Mouse (Mus musculus) right cerebral cortex, postnatal 10 days (tissue): ENCODE results near the gene Ndufs5.

Source experiments
- DNase-seq, 2 experiments: peaks; one replicate each; pipeline ENCODE4 v3.0.0; 2021; ENCODE audit warnings: low spot score in 2 of 2

Gene Ndufs5

DNA sequence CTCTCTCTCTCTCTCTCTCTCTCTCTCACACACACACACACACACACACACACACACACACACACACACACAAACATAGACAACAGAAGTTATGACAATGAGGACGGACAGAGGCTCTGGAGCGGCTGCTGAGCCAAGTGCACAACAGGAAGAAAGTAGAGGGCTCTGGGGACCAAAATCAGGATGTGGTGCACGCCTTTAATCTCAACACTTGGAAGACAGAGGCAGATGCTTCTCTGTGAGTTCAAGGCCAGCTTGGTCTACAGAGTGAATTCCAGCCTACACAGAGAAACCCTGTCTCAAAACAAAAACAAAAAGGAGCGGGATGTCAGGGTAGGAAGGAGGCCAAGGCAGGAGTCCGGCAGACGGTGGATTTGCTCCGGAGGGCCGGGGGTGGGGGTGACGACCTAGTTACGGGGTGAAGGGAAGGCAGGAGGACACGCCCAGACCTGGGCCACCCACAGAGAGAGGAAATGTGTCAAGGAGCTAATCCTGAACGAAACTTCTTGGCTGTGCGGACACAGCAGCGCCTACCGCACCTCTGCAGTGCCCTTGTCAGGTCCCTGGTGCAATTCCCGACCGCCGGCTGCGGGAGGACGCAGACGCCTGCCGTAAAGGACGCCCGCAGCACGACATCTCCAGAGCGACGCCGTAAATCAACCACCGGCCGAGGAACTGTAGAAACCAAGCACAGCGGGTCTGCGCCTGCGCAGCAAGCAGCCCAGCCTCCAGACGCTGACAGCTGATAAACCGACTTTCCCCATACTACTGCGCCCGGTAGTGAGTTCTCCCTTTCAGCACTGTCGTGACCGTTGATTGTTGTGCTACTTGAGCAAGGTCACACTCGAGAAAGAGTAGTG lies at the start of gene Ndufs5:
Gene Ndufs5, minus strand, starts transcription at position 629 of the 860 bp plus-strand sequence.
- peak; percentile 97 to 99 for DNase-seq

DNA sequence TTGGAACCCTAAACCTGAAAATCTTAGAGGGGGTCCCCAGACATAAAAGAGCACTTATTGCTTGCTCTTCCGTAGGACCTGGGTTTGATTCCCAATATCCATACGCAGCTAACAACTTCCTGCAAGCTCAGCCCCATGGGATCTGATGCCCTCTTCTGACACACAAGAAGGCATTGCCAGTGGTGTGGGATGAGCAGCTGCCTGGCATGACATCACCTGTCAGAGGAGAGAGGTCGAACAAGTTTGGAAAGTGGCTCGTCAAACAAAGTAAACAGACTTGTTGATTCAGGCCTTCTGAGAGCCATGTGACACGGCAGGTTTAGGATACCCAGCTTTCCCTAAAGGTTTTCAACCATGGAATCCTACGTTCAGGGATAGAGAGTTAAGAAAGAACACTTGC lies 47.1 kb upstream of the Ndufs5 start:
- DNase-seq, result no peak

DNA sequence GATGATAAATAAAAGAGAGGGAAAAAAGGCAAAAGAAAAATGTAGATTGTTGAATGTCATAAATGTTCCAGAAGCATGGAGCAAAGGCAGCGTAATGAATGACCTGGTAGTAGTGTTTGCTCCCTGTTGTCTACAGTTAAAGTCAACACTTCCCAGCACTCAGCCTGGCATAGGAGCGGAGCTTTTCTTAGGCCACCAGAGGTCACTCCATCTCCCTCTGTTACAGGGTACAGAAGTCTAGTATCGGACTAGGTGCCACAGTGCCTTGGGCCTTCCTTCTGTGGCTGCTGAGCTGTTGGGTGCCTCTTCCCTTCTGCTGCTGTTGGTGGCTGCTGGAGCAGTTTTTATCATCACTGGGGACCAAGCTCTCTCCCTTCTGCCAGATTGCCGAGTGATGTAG lies 40.3 kb upstream of the Ndufs5 start:
- DNase-seq, result no peak

DNA sequence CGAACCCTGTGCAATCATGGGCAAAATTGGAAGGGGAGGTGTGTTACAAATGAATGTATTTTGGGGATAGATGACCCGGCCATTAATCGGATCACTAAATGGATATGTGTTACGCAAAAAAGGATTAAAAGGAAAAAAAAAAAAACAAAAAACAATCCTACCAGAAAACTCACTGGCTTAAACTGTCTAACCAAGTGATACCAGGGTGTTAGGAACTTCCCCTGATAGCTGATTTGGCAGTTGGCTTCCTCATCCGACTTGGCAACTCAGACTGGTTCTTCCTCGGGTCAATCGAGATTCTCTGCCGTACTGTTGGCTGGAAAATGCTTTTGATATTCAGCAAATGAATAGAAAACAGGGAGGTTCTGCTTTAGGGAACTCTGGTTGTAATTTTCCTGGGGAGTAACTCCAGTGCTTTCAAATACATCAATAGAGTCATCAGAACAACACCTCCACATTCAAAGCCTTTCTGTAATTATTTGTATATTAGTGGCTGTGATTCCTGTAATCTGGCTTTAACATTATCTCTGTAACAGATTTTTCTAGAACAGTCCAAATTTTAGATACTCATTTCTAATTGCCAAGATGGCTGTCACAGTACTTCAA lies 32.8 kb upstream of the Ndufs5 start:
- peak in 1 of 2 experiments; percentile 63 for DNase-seq

DNA sequence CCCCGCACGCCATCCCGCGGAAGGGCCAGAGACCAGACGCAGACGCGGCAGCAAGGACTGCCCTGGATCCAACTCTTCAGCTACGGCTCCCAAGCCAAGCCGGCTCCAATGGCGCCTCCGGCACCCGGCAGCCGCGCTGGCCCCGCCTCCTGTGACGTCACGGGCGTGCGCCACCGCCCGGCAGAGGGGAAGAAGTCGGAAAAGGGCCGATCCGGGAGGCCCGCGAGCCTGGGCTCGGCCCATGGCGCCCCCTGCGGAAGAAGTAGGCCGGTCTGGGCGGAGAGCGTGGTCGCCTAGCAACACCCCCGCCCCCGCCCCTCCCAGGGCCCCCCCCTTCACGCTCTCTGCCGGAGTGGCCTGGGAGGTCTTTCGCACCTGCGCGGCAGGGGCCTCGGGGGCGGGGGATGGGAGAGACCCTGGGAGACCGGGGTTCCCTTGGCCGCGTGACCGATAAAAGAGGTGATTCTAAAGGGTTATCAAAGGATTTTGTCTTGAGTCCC lies 32.2 kb upstream of the Ndufs5 start, which contains the start of gene Akirin1:
Gene Akirin1, minus strand, starts transcription at position 194 of the 500 bp plus-strand sequence.
- peak; percentile 98 to 99 for DNase-seq

DNA sequence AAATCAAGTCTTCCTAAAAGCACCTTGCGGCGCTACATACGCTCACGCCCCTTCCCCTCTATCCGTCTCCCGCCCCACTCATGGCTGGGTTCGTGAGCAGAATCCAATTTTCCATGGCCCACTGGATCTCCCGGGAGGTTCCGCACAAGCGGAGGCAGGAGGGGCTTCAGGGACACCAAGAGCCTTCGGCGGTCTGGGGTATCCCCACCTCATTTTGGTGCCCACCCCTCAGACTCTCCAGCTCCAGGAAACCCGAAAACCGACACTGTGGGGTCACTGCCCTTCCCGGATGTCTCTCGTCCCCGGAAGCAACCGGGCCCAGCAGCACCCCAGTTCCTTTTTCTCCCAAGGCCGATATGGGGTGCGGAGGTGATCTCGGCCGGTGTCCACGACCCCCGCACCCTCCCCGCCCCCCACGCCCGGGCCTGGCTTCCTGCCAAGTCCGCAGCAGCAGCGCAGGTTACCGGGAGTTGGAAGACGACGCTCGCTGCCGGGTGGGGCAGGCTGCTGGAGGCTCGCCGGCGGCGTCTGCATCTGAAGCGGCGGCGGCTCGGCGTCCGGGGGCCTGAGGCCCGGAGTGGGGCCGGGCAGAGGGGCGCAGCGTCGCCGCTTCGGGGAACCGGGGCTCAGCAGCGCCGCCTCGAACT lies 31.6 kb upstream of the Ndufs5 start:
- DNase-seq, result peak; percentile 44 to 52

DNA sequence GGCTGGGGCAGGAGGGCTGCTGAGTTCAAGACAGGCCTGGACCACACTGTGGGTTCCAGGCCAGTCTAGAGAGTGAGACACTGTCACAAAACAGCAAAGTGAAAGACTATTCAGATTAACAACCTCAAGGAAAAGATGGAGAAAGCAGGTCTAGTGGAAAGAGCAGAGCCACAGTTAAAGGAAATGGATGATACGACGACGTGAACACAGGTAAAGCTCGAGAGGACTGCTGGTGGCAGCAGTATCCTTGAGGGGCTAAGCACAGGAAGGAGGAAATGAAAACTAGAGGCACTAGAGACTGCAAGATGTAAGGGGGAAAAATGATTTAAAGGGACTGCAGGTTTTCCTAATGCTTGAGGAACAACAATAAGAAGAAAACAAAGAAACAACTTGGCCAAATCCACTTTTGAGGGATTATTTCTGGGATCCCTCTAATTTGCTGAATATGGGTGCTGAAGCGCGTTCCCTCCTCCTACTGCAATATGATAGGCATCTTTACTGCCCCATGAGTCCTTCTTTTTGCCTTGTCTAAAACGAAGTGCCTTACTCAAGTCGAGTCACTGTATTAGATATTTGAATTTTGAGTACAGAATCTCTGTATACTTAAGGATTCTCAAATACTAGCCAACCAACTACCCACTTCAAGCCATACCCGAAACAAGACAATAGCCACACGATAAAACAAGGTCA lies 30.9 kb upstream of the Ndufs5 start:
- DNase-seq, result no peak

DNA sequence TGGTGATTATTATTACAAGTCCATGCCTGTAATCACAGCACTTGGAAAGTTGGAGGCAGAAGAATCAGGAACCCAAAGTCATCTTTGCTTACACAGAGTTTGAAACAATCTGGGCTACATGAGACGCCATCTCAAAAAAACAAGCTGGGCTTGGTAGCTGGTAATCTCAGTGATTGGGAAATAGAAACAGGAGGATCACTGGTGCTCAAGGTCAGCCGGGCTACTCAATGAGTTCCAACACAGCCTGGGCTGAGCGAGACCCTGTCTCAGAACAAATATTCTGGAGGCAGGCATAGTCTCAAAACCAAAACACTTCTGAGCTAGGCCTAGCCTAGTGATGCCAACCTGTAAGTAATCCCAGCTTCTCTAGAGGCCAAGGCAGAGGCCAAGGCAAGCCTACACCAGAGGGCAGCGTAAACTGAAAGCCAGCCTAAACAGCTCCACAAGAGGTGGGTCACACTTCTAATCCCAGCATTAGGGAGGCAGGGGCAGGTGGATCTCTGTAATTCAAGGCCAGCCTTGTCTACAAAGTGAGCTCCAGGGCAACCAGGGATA lies 27.3 kb upstream of the Ndufs5 start:
- no peak for DNase-seq

DNA sequence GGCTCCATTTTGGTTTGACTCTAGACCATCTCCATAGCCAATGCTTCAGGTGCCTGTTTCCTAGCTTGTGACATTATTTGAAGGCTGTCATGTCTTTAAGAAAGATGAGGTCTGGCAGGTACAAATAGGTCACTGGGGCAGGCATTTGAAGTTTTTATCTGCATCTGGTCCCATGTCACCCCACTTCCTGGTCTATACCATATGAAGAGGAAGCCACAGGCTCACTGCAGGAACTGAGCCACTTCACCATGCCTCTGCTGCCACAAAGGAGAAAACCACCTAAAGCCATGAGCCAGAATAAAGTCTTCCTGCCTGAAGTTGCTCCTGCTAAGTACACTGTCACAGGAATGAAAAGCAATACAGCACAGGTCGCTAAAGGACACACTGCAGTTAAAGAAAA lies 24.9 kb upstream of the Ndufs5 start:
- DNase-seq, result no peak

DNA sequence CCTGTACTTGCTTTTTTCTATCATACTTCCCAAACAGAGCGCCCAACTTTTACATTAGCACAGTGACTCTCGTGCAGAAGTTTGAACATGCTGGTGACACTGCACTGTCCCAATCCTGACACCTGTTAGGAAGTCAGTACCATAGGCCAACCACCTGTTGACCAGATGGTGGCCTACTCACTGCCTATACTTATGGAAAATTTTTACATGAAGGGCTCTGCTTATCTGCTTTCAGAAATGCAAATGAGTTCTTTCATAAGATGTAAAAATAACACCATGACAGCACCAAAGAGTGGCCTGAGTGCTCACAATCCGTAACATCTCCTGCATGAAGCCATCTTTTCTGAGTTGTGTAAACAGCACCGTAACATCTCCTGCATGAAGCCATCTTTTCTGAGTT lies 20.7 kb upstream of the Ndufs5 start:
- DNase-seq, result no peak

DNA sequence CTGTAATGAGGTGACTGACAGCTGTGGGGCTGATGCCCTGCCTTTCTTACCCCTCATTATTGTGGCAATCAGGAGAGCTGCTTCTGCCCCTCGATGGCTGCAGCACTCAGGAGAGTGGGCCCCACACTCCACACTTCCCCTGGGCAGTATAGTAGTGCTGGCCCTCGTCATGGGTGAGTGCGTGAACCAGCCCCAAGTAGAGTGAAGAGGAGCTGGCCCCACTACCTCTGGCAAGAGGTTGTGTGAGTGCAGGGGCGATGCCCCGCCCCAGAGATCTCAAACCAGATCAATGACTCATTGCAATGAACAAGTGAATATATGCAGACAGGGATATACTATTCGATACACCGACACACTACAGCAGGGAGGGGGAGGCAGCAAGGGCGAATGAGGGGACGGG lies 15.5 kb upstream of the Ndufs5 start:
- DNase-seq, result no peak

DNA sequence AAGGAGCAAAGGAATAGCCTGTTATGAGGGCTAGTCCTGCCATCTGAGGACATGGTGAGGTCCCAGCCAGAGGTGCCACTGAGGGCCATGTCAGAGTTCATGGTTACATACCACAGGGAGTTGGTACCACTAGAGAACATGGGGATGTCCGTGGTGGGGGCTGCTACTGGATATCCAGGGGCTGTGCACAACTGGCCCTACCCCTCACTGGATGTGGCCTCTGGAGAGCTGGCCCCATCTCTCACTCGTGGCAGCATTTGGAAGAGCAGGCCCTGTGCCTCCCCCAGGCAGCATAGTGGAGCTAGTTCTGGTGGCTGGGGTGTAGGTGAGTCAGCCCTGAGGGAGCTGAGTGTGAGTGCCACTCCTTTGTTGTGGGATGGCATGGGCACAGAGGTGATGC lies 14.9 kb upstream of the Ndufs5 start:
- no peak for DNase-seq

DNA sequence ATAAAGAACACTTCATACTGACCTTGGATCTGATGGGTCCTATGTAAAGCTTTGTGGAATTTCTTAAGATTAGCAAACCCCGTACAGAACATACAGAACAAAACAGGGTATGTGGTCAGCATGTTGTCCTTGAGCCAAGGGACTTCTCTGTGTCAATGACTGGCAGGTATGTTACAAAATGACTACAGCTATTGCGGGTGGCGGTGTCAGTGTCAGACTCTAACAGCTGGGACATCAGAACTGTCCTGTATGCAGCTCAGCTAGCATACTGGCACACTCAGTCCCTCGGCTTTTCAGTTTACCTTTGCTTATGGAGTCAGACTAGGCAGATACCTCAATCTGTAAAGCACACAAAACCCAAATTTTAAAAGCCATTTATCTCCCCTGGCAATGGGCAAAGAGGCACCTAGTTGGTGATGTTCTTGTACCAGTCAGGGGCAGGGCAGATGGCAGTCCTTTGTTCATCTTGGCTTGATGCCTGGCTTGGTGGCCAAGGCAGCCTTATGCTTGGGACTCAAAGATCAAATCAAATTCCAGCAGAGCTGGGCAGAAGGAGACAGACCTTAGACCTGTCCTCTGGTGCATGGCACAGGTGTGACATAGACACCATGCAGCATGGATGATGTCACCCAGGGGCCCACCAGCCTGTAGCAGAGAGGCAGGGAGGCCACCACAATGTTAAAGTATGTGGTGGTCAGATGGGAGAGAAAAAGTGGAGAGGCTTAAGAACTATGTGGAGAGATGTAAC lies 14.3 kb upstream of the Ndufs5 start:
- DNase-seq, result no peak

DNA sequence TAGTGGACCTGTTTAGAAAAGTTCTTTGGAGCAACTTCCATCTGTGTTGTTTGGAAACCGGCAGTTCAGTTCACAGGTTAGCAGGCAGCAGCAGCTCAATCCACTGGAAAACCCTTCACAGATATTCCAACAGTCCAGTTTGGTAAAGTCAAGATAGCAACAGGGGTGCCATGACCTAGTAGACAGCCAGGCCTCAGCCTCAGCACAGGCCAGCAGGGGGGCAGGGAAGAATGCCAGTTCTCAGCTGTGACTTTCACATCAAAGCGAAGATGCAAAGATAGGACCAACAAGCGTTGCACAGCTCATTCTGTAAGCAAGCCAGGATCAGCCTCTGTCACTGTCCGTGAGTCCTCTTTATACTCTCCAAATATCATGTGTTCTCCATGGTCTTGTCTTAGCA lies 3.8 kb upstream of the Ndufs5 start:
- no peak for DNase-seq

DNA sequence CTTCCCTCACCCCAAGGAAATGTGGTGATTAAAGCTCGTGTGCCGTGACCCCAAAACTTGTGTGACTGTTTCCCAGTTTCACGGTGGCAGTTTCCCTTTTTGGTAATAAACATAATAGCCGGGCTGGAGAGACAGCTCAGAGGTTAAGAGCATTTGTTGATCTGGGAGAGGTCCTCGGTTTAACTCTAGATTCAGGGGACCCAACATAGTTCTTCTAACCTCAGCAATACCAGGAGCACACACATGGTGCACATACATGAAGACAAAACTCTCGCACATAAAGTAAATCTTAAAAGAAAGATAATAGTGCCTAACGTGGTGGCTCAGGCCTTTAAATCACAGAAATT lies 405 bp upstream of the Ndufs5 start:
- DNase-seq, result no peak

DNA sequence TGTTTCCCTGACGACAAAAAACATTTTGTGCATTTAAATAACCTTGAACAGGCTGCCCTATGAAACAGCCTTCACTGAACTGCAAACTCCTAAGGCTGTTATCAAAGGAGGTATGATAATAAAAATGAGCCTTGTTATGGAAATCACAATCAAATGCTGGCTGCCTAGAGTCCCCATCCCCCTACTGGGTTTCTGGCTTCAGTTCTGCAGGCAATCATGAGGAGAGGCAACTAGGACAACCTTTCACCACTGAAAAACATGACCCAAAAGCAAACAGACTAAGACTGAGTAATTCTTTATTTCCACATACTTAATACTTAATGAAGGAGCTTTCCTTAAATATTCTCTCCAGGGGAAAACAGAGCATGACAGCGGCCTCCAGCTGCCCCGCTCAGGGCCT lies 5.6 kb downstream of the Ndufs5 start:
- no peak for DNase-seq

DNA sequence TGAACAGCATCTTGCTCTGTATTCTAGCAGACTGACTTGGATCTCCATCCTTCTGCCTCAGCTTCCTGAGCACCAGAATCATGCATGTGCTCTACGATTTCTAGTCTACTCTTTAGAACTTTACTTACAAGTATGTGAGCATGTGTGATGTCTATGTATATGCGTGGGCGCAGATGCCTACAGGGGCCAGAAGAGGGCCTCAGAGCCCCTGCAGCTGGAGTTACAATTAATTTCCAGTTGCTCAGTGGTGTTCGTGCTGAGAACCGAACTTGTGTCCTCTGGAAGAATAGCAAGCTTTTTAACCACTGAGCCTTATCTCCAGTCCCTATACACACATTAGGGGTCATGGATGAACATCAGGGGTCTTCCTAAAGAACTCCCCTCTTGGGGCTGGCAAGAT lies 10.7 kb downstream of the Ndufs5 start:
- DNase-seq, result no peak

DNA sequence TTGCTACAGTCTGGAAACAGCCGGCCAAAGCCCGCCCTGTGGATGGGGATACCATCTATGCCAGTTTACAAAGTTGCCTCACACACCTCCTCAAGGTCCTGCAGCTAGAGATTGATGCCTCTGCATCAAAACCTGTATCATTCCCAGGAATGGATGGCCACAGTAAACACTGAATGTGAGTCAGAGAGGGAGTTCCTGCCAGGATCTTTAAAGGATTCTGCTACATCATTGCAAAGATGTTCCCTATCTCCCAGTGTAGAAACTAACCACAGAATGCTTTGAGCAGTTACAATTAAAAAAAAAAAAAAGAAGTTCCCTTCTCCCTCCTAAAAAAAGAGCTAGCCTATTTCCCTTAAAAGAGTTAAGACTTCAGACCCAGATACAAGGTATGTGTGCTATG lies 12.7 kb downstream of the Ndufs5 start:
- DNase-seq, result no peak

DNA sequence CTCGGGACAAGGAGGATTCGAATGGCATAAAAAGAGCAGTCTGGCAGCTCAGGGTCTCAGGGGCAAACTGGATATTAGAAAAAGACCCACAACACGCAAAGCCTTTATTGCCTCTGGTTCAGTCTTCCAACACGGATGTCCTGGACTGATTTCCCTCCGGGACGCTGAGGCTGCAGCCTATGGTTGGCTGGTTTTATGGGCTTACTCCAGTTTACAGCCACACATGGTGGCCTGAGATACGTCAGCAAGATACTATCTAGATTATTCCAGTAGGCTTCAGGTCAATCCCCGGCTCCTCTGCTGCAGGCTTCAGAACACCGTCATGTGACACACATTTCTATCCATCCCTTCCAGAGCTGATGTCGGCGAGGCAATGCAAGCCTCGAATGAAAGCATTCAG lies 24.6 kb downstream of the Ndufs5 start:
- no peak for DNase-seq

DNA sequence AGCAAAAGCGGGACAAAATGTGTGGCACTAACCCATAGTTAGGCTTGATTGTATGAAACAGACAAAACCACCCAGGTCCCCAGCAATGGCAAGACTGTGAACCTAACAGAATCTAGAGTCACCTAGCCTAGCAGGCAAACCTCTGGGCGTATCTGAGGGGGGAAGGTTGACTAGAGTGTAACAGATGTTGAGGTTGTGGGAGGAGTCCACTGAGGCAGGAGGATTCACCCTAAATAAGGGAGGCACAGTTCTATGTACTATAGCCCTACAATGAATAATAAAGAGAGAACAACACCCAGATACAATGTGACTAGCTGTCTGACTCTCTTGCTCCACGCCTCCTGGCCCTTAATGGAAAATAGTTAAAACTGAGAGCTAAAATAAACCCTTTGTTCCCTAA lies 25.9 kb downstream of the Ndufs5 start:
- no peak for DNase-seq

DNA sequence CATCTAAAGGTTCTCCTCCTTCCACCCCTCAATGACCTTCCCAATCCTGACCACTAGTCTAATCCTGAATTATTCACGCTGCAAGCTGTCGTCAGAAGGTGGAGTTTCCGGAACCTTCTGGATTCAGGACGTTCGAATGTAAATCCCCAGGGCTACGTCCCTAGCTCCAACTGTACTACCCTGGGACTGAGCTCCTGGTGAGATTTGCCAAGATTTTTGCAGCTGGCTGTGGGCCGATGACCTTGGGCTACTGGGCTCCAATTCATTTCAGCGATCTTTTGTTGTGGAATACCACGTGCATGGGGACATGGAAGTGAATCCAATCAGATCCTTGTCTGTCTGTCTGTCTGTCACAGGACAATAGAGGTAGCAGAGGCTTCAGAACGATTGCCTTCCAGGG lies 27.7 kb downstream of the Ndufs5 start:
- no peak for DNase-seq
